Comparison of ENCODE assay signal across 8 mouse cellular contexts in the genomic region with DNA sequence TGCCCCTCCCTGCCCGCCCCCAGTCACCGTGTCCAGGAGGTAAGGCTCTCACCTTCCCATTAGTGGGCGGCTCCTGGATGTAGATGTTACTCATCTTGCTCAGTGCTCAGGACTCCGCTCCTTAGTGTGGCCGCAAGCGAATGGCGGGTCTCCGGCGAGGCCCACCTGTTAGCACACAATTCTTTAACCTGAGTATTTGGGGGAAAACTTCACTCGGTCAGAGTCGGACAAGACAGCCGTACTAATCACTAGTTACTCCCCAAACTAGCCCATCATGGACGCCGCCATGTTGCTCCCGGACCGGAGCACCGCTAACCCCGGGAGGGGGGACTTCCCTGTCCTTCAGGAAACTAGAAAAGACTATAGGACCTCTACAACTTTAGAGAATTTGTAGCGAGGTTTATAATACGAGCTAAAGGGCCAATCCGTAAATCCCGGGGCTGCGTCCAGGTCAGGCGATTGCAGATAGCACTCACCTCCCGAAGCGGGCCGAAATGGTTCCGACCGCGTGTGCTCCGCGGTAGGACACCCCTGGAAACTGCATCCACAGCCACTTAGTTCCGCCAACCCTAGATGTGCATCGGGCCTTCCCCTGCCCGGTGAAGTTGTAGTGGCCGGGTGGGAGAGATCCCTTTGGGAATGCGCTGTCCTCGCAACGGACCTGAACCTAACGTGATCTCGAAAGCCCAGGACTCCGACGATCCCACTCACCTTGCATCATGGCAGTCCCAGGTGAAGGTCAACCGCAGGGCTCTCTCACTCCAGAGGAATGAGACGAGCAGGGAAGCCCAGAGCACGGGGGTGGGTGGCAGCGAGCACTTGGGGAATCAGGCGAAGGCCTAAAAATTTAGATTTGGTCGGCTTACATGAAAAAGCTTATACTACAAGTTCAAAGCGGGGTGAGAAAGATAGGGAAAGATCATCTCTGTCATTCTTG. TPM values are rescaled to one million over a fixed set of nuclear protein-coding genes. Genes with fewer than 3 reads are reported as not detected.
A peak's percentile ranks its signal among the peaks of the same experiment; 100 is the strongest.
DNase-seq lines count a peak whose midpoint lies in the region; ATAC-seq and TF ChIP-seq lines count a peak whose summit lies in the region.

A gene (minus strand): TSS at position 508 of the 937 bp plus-strand sequence.

- intact Hi-C loops in heart, adult 2 months (cut with DNase I), result loop anchor here (5.0 kb wide), 1 partner anchor 230 kb away; no protein-coding TSS in a partner anchor

- H3K9ac ChIP-seq in embryonic facial prominence, embryonic 13.5 days, result peak within 1 kb of the TSS; percentile 90
- peak within 1 kb of the TSS; percentile 83 for H3K9ac ChIP-seq in heart, adult 2 months (ENCODE audit: low read depth, low read length)
- H3K9ac ChIP-seq in limb, embryonic 13.5 days, result peak within 1 kb of the TSS; percentile 91
- H3K9ac ChIP-seq in midbrain, embryonic 16.5 days (ENCODE audit: low read depth, low read length), result peak within 1 kb of the TSS; percentile 84

- TF ChIP-seq POLR2A in heart, adult 2 months (IDR thresholded peaks at IDR 0.05; ENCODE audit: insufficient read depth, low read depth, low read length), result peak; percentile 67

- peaks cover 1% of the 10 kb centered on the region for H3K79me2 ChIP-seq in heart, adult 2 months (replicated peaks; ENCODE audit: control insufficient read depth, insufficient read depth, low read length)

- no peak for TF ChIP-seq CTCF in heart, adult 2 months (IDR thresholded peaks at IDR 0.05)

- H3K27me3 ChIP-seq in embryonic facial prominence, embryonic 13.5 days, result no peaks in the 10 kb centered on the region
- no peaks in the 10 kb centered on the region for H3K27me3 ChIP-seq in heart, adult 2 months (ENCODE audit: control insufficient read depth, insufficient read depth, low read length)
- H3K27me3 ChIP-seq in limb, embryonic 13.5 days, result no peaks in the 10 kb centered on the region
- no peaks in the 10 kb centered on the region for H3K27me3 ChIP-seq in midbrain, embryonic 16.5 days (ENCODE audit: control insufficient read depth, insufficient read depth, low read depth, low read length)

- peaks cover 7% of the 10 kb centered on the region; the same call in 1 of the 2 replicates for H3K36me3 ChIP-seq in embryonic facial prominence, embryonic 13.5 days
- peaks cover 2% of the 10 kb centered on the region; the same call in 1 of the 2 replicates for H3K36me3 ChIP-seq in heart, adult 2 months (ENCODE audit: control insufficient read depth, insufficient read depth, low read length)
- peaks cover 6% of the 10 kb centered on the region; the same call in 1 of the 2 replicates for H3K36me3 ChIP-seq in limb, embryonic 13.5 days
- H3K36me3 ChIP-seq in midbrain, embryonic 16.5 days (ENCODE audit: control insufficient read depth, insufficient read depth, low read length), result no peaks in the 10 kb centered on the region

- H3K4me1 ChIP-seq in embryonic facial prominence, embryonic 13.5 days, result peaks cover 15% of the 10 kb centered on the region
- H3K4me1 ChIP-seq in heart, adult 2 months (ENCODE audit: control insufficient read depth, insufficient read depth, low read length), result no peaks in the 10 kb centered on the region
- peaks cover 16% of the 10 kb centered on the region for H3K4me1 ChIP-seq in limb, embryonic 13.5 days
- peaks cover 22% of the 10 kb centered on the region for H3K4me1 ChIP-seq in midbrain, embryonic 16.5 days (ENCODE audit: control insufficient read depth, insufficient read depth, low read length)

- peak within 1 kb of the TSS; percentile 67 for H3K4me3 ChIP-seq in embryonic facial prominence, embryonic 13.5 days
- H3K4me3 ChIP-seq in heart, adult 2 months, result peak within 1 kb of the TSS; percentile 95
- H3K4me3 ChIP-seq in limb, embryonic 13.5 days, result peak within 1 kb of the TSS; percentile 74
- H3K4me3 ChIP-seq in midbrain, embryonic 16.5 days (ENCODE audit: low read depth, low read length), result peak within 1 kb of the TSS; percentile 78

- H3K4me2 ChIP-seq in embryonic facial prominence, embryonic 13.5 days, result peak within 1 kb of the TSS; percentile 73
- H3K4me2 ChIP-seq in limb, embryonic 13.5 days (replicated peaks), result peak within 1 kb of the TSS; percentile 79
- peak within 1 kb of the TSS; percentile 71 for H3K4me2 ChIP-seq in midbrain, embryonic 16.5 days (ENCODE audit: low read length)

- peak; percentile 93 for ATAC-seq in embryonic facial prominence, embryonic 13.5 days (ENCODE audit: insufficient number of reproducible peaks, insufficient read depth, low FRiP score, low TSS enrichment, low read depth)
- peak; percentile 94 for ATAC-seq in limb, embryonic 13.5 days (ENCODE audit: low FRiP score, low read depth)
- ATAC-seq in midbrain, embryonic 16.5 days, result peak; percentile 97

- under 1% methylated on average over 50 of the region's 50 CpGs for WGBS in embryonic facial prominence, embryonic 13.5 days
- WGBS in heart, adult 2 months, result under 1% methylated on average over 50 of the region's 50 CpGs
- under 1% methylated on average over 50 of the region's 50 CpGs for WGBS in limb, embryonic 13.5 days
- under 1% methylated on average over 50 of the region's 50 CpGs for WGBS in midbrain, embryonic 16.5 days

- peak; percentile 54; the same call in 1 of the 2 replicates for TF ChIP-seq EP300 in heart, adult 2 months (IDR thresholded peaks at IDR 0.05; ENCODE audit: insufficient read depth, low read depth, low read length)

- DNase-seq in 3134 (ENCODE audit: extremely low read depth, insufficient read length, low spot score), result peak; percentile 81
- DNase-seq in adrenal gland, postnatal 36 days, result peak; percentile 79 to 82
- peak; percentile 86 to 87 for DNase-seq in heart, adult 2 months
- DNase-seq in kidney, adult 8-10 months, result peak; percentile 71 to 80
- DNase-seq in spleen, postnatal 10 days (ENCODE audit: low spot score in 2 of 2), result peak; percentile 81 to 88

- H3K9me3 ChIP-seq in embryonic facial prominence, embryonic 13.5 days, result no peaks in the 10 kb centered on the region
- no peaks in the 10 kb centered on the region for H3K9me3 ChIP-seq in limb, embryonic 13.5 days
- H3K9me3 ChIP-seq in midbrain, embryonic 16.5 days (replicated peaks; ENCODE audit: control insufficient read depth, low read length, poor library complexity, severe bottlenecking), result no peaks in the 10 kb centered on the region

- H3K27ac ChIP-seq in embryonic facial prominence, embryonic 13.5 days, result peak within 1 kb of the TSS; percentile 83
- H3K27ac ChIP-seq in heart, adult 2 months, result peak within 1 kb of the TSS; percentile 100
- H3K27ac ChIP-seq in limb, embryonic 13.5 days, result peak within 1 kb of the TSS; percentile 77
- H3K27ac ChIP-seq in midbrain, embryonic 16.5 days (ENCODE audit: low read length), result peak within 1 kb of the TSS; percentile 87

RNA-seq across cellular contexts. Expression of the gene that starts here (rescaled TPM):
- total RNA-seq in adrenal gland, postnatal 36 days (2021), result 10 to 100 TPM; 12.6 to 20.0 TPM
- 37.1 and 42.0 TPM in 2 replicates for polyA plus RNA-seq in embryonic facial prominence, embryonic 13.5 days (2015; fragmentation: Nextera tagmentation; extraction: Ambion mirVana)
- 10 to 100 TPM; 13.5 to 15.2 TPM for total RNA-seq in heart, adult 2 months (2021)
- polyA plus RNA-seq in heart, adult 2 months (2012; rRNA removed), result 4.5 and 8.3 TPM in 2 replicates
- polyA plus RNA-seq in limb, embryonic 13.5 days (2015; fragmentation: Nextera tagmentation; extraction: Ambion mirVana), result 31.7 and 35.1 TPM in 2 replicates
- 23.7 and 27.7 TPM in 2 replicates for polyA plus RNA-seq in midbrain, embryonic 16.5 days (2015; fragmentation: Nextera tagmentation; extraction: Ambion mirVana)

Comparison
In these comparisons a context has a peak if more than half of its experiments do, and no peak if none do; other contexts are left out.
1. Peak in every context shown above with its lines: DNase-seq, ATAC-seq, H3K4me3 ChIP-seq and H3K27ac ChIP-seq.